Mouse (Mus musculus) midbrain, embryonic 16.5 days (tissue): ENCODE measurements around the gene Man2a1. TPM values are rescaled to one million over a fixed set of nuclear protein-coding genes. Genes with fewer than 3 reads are reported as not detected.

ENCODE experiments used
- ATAC-seq: fragments of 200-750 bp; cut with Nextera tagmentation; 2 replicates; pipeline ENCODE4 v1.8.0; 2017; ENCODE audit warnings: moderate TSS enrichment
- H3K27ac ChIP-seq: fragments of 300-500 bp; sonication (generic); 2 replicates; pipeline ENCODE4 v1.5.1; 2014; ENCODE audit warnings: mild to moderate bottlenecking, low read length, mixed read lengths
- H3K27me3 ChIP-seq: fragments of 300-500 bp; sonication (generic); 2 replicates; pipeline ENCODE4 v1.6.1; 2014; ENCODE audit warnings: low read depth, low read length, mixed read lengths; ENCODE audit not compliant: control insufficient read depth, insufficient read depth
- H3K36me3 ChIP-seq: fragments of 300-500 bp; sonication (generic); 2 replicates; pipeline ENCODE4 v1.6.1; 2014; ENCODE audit warnings: mild to moderate bottlenecking, low read length, moderate library complexity, mixed read lengths; ENCODE audit not compliant: control insufficient read depth, insufficient read depth
- H3K4me1 ChIP-seq: fragments of 300-500 bp; sonication (generic); 2 replicates; pipeline ENCODE4 v1.6.1; 2014; ENCODE audit warnings: mild to moderate bottlenecking, low read length, mixed read lengths; ENCODE audit not compliant: control insufficient read depth, insufficient read depth
- H3K4me2 ChIP-seq: fragments of 300-500 bp; sonication (generic); 2 replicates; pipeline ENCODE4 v1.6.1; 2014; ENCODE audit warnings: mild to moderate bottlenecking, low read length, mixed read lengths
- H3K4me3 ChIP-seq: fragments of 300-500 bp; sonication (generic); 2 replicates; pipeline ENCODE4 v1.5.1; 2014; ENCODE audit warnings: low read depth, mild to moderate bottlenecking, low read length, moderate library complexity, mixed read lengths
- H3K9ac ChIP-seq: fragments of 300-500 bp; sonication (generic); 2 replicates; pipeline ENCODE4 v1.6.1; 2014; ENCODE audit warnings: low read depth, low read length, mixed read lengths
- H3K9me3 ChIP-seq: fragments of 300-500 bp; sonication (generic); replicated peaks from 2 replicates; pipeline ENCODE4 v1.6.1; 2014; ENCODE audit warnings: mild to moderate bottlenecking, low read length, mixed read lengths; ENCODE audit not compliant: control insufficient read depth, poor library complexity, severe bottlenecking
- WGBS: fragments of 180-500 bp; shearing (Covaris S2); extraction: QIAGEN DNeasy Blood & Tissue Kit; methylation state at CpG from one replicate; pipeline ENCODE4 v1.1.7; 2014; 5-methylcytosine and 5-hydroxymethylcytosine counted together
- polyA plus RNA-seq: library from polyadenylated mRNA; unstranded; fragments of >200 nt; fragmentation: Nextera tagmentation; extraction: Ambion mirVana; gene quantifications from 2 replicates; pipeline ENCODE4 v1.2.1, GENCODE M21; 2015

Gene Man2a1
- polyA plus RNA-seq, 1 experiment from 2014 or later = 5.3 TPM

DNA sequence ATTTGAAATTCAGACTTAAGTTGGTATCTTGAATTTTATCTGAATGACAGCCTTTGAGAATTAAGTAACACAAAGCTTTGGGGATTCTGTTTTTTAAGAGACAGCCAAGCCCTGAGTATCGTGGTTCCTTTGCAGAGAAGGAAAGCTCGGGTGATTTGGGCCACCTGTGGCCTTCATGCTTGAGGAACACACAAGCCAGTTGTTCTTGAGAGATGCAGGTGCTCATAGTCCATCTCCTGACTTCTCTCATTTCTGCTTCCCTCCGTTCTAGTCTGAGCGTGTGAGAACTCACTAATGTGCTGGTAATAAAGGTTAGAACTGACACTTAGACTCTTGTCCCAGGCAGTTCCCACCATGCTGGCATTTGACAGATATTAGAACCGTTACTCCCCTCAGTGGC lies 28.9 kb downstream of the Man2a1 start:
- Histone ChIP-seq H3K9me3 (no peaks in the 10 kb centered on the region), H3K36me3 (peaks cover 4% of the 10 kb centered on the region; the same call in 1 of the 2 replicates), H3K27me3 (no peaks in the 10 kb centered on the region), H3K4me2 (no peak overlapping the region), H3K27ac (no peak overlapping the region), H3K4me1 (peaks cover 11% of the 10 kb centered on the region), H3K4me3 (no peak overlapping the region), H3K9ac (no peak overlapping the region)
- ATAC-seq = no peak
- 77% methylated on average over 5 of the region's 5 CpGs for WGBS

DNA sequence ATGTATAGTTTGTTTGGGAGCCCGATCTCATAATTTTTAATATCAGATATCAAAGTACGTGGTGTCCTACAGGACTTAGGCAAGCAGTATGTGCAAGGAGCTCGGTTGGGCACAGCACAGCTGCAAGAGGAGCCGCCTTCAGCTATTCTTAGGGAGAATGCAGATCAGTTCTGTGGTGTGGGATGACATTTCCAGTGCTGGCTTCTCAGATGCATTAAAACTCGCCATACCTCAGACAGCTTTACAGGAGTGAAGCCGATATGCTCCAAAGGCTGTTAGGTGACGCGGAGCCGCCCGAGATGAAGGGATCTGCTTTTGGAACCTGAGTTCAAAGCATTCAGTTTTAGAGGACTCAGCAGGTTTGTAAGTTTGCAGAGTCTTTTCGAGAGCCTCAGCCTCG lies 30.0 kb downstream of the Man2a1 start:
- ATAC-seq = no peak
- Histone ChIP-seq H3K27me3 (no peaks in the 10 kb centered on the region), H3K36me3 (peaks cover 1% of the 10 kb centered on the region; the same call in 1 of the 2 replicates), H3K9me3 (no peaks in the 10 kb centered on the region), H3K4me1 (peaks cover 11% of the 10 kb centered on the region), H3K27ac (no peak overlapping the region), H3K4me3 (no peak overlapping the region), H3K4me2 (no peak overlapping the region), H3K9ac (no peak overlapping the region)
- 84% methylated on average over 12 of the region's 12 CpGs for WGBS

DNA sequence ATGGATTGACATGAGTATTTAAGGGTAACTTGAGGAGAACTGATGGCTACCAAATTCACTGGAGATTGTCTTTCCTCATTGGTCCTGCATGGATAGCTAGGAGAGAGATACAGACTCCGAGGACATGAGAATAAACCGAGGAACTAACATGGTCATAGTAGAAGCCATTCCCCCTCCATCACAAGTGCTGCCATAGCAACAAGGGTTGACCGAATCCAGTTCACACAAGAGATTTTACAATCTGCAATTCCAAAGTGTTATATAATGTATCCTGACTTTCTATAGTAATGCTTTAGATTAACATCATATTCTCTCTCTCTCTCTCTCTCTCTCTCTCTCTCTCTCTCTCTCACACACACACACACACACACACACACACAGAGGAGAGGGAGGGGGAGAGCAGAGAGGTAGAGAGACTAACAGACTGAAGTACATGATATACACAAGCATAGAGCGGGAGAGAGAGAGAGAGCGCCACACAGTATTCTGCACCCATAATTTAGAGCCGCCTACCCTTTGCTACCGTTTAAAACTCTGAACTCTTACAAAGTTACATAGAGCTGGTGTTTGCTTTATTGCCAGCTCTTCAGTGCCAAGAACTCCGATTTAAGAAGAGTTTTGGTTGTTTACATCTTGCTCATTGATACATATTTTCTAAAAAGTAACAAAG lies 37.5 kb downstream of the Man2a1 start:
- H3K9me3 ChIP-seq = no peaks in the 10 kb centered on the region
- H3K9ac ChIP-seq = no peak overlapping the region
- no peaks in the 10 kb centered on the region for H3K4me1 ChIP-seq
- ATAC-seq = no peak
- H3K27ac ChIP-seq = no peak overlapping the region
- no peaks in the 10 kb centered on the region for H3K27me3 ChIP-seq
- no peak overlapping the region for H3K4me3 ChIP-seq
- H3K36me3 ChIP-seq = no peaks in the 10 kb centered on the region; the same call in 1 of the 2 replicates
- whole genome bisulfite sequencing = 75% methylated on average over 8 of the region's 8 CpGs
- H3K4me2 ChIP-seq = no peak overlapping the region

DNA sequence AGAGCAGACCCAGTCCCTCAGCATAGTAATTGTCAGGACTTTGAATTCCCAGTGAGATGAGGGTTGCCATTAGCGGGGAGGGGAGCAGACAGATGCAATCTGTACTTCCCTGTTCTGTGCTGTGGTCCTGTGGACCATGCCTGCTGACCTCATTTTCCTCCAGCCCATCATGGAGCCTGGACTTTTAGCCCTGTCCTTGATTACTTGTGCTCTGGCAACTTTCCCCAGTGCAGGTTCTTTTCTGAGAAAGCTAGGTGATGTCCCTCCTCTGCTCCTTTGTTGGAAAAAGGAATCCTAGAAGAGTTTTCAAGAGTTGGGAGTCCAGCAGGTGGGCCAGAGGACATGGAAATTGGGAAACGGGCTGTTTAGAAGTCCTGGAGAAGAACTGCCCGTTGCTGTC lies 40.8 kb downstream of the Man2a1 start:
- Histone ChIP-seq H3K27ac (no peak overlapping the region), H3K36me3 (no peaks in the 10 kb centered on the region; the same call in 1 of the 2 replicates), H3K4me3 (no peak overlapping the region), H3K27me3 (no peaks in the 10 kb centered on the region), H3K4me1 (no peaks in the 10 kb centered on the region; the same call in 1 of the 2 replicates), H3K9me3 (no peaks in the 10 kb centered on the region), H3K4me2 (no peak overlapping the region), H3K9ac (no peak overlapping the region)
- ATAC-seq = no peak
- WGBS = 78% methylated on average over 3 of the region's 3 CpGs

DNA sequence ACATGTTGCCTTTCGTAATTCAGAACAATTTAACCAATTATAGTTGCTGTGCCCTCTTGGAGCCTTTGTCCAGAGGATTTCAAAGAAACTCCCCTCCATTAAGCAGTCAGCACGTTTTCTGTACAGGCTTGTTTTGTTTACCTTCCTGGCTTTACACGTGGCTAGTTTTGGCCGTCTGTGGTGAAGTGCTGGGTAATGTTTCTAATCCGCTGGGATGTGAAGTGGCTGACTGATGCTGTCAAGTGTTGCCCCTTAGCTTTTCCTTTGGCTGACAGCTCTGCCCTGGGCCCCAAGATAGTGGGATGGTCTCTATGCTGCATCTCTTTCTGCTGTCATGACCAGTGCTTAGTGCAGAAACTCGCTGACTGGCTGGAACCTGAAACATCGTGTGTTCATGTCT lies 43.1 kb downstream of the Man2a1 start:
- Histone ChIP-seq H3K27ac (no peak overlapping the region), H3K36me3 (no peaks in the 10 kb centered on the region; the same call in 1 of the 2 replicates), H3K9me3 (no peaks in the 10 kb centered on the region), H3K4me2 (no peak overlapping the region), H3K4me3 (no peak overlapping the region), H3K27me3 (no peaks in the 10 kb centered on the region), H3K9ac (no peak overlapping the region), H3K4me1 (no peaks in the 10 kb centered on the region; the same call in 1 of the 2 replicates)
- no peak for ATAC-seq
- WGBS = 25% methylated on average over 7 of the region's 7 CpGs

DNA sequence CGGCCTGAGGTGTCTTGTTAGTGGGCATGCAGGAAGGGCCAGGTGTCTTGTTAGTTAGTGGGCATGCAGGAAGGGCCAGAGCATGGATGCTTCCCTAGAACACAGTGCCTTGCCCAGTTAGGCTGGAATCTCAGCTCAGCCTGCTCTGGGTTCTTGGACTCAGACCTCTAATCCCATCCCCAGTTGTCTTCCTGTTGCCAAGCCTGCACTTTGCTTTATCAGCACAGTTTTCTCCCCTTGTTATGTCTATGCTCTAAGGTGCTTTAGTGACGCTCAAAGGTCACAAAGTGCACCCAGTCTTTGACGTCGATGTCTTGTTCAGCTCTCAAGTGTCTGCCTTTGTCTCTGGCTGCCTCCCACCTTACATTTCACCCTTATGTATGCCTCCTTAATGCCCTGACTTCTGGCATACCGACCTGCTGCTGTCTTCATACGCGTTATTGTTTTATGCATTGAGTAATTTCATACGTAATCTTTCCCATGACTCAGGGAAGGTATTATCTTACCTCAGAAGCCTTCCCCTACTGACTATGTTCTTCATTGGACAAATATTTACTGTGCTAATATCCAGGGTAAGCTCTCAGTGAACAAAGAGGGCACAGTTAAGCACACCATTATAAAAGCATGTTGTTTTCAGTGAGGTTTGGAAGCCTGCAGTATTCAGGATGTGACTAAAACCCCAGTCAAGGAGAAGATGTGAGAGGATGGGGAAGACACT lies 44.5 kb downstream of the Man2a1 start:
- no peak for ATAC-seq
- 73% methylated on average over 8 of the region's 8 CpGs for WGBS
- Histone ChIP-seq H3K4me2 (no peak overlapping the region), H3K27ac (no peak overlapping the region), H3K4me1 (no peaks in the 10 kb centered on the region; the same call in 1 of the 2 replicates), H3K4me3 (no peak overlapping the region), H3K36me3 (no peaks in the 10 kb centered on the region), H3K27me3 (no peaks in the 10 kb centered on the region), H3K9ac (no peak overlapping the region), H3K9me3 (no peaks in the 10 kb centered on the region)

DNA sequence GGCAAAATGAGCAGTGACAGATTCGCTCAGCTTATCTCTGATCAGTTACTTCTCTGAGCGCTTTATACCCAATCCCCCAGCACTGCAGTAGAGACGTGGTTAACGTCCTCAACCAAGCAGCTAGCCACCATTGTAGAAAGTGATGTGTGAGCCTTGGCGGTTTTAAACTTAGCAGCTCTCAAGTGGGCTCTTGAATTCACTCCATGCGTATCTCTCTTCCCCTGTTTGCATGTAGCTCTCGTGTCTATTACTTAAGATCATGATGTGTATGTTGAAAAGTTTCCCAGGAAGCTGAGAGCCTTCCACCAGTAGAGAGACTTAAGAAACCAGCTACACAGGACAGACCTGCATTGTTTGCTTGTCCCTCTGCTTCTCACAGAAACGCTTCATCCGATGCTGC lies 46.9 kb downstream of the Man2a1 start:
- H3K36me3 ChIP-seq = peaks cover 3% of the 10 kb centered on the region
- H3K27ac ChIP-seq = no peak overlapping the region
- no peak overlapping the region for H3K9ac ChIP-seq
- ATAC-seq = no peak
- H3K4me2 ChIP-seq = no peak overlapping the region
- no peaks in the 10 kb centered on the region for H3K9me3 ChIP-seq
- WGBS = 75% methylated on average over 9 of the region's 9 CpGs
- H3K4me3 ChIP-seq = no peak overlapping the region
- no peaks in the 10 kb centered on the region for H3K27me3 ChIP-seq
- no peaks in the 10 kb centered on the region; the same call in 1 of the 2 replicates for H3K4me1 ChIP-seq

DNA sequence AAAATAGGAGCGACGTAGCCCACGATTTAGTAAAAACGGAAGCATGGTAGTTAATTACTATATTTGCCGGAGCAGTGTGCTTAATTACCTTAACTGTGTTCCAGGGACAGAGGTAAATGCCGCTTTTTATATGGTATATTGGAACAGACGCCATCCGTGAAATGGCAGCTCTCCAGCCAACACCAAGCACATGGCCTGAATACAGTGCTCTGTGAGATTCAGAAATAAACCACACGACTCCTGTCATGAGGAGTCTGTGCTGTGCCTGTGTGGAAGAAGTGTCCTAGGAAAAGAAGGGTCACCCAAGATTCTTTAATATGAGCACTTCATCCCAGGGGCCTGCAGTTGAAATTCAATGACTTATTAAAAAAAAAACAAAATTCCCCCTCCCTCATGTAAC lies 50.2 kb downstream of the Man2a1 start:
- Histone ChIP-seq H3K9ac (no peak overlapping the region), H3K9me3 (no peaks in the 10 kb centered on the region), H3K27ac (no peak overlapping the region), H3K4me3 (no peak overlapping the region), H3K4me2 (no peak overlapping the region), H3K36me3 (peaks cover 7% of the 10 kb centered on the region), H3K27me3 (no peaks in the 10 kb centered on the region), H3K4me1 (no peaks in the 10 kb centered on the region)
- ATAC-seq = no peak
- 96% methylated on average over 9 of the region's 9 CpGs for WGBS

DNA sequence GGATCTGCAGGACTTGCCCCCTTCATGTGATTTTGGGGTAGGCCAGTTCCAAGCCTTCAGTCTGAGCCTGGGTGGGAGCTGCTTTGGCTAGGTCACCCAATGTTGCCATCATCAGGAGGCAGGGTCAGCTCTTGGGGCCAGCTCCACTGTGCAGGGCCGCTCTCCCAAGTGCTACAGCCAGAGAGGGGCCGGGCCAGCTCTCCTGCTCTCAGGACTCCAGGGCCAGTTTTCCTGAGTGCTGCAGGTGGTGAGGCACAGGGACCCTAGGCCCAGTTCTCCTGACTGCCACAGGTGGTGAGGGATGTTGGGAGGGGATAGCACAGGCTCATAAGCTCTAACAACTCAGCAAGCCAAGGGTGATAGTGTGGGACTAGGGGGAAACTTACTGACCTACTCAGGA lies 53.1 kb downstream of the Man2a1 start:
- H3K4me3 ChIP-seq = no peak overlapping the region
- no peak for ATAC-seq
- WGBS = 95% methylated on average over 2 of the region's 2 CpGs

More for the DNA sequence above, 53.1 kb downstream of the Man2a1 start:
- no peaks in the 10 kb centered on the region for H3K4me1 ChIP-seq
- no peaks in the 10 kb centered on the region for H3K9me3 ChIP-seq
- no peak overlapping the region for H3K9ac ChIP-seq
- no peaks in the 10 kb centered on the region for H3K27me3 ChIP-seq
- peaks cover 7% of the 10 kb centered on the region for H3K36me3 ChIP-seq
- no peak overlapping the region for H3K4me2 ChIP-seq
- H3K27ac ChIP-seq = no peak overlapping the region
